Mouse (Mus musculus): ENCODE results near the gene Scgb2b26. TPM values are rescaled to one million over a fixed set of nuclear protein-coding genes. Genes with fewer than 3 reads are reported as not detected.

The Scgb2b26 gene
- total and polyA plus RNA-seq, 3 experiments: not detected

GRCm38 (mm10) chr7:33900007-33900406 is 44.8 kb downstream of the Scgb2b26 start:
- dilution Hi-C loops (cut with MboI; ENCODE audit: extremely low pct_ligation_motif_present, extremely low pct_unique_long_range_greater_than_20kb, low sequenced_read_pairs): no loop called here
- no peak overlapping the region for H3K9ac ChIP-seq (ENCODE audit: insufficient read depth, low read depth)
- H3K27ac ChIP-seq (ENCODE audit: insufficient read depth, low read depth): no peak overlapping the region
- TF ChIP-seq MEF2A (IDR thresholded peaks at IDR 0.05; ENCODE audit: borderline replicate concordance, low read depth, low read length) (peak; percentile 87), GABPA (IDR thresholded peaks at IDR 0.05; ENCODE audit: insufficient replicate concordance, low read depth, low read length) (no peak), JUND (conservative IDR thresholded peaks at IDR 0.05; ENCODE audit: low read depth, low read length) (peak; percentile 57; the same call in 1 of the 2 replicates), EP300 (IDR thresholded peaks at IDR 0.05; ENCODE audit: low read length) (peak; percentile 94), ETS1 (conservative IDR thresholded peaks at IDR 0.05; ENCODE audit: low read depth, low read length) (0 out of 2 replicates have a peak, but pooled peaks have one; percentile 19), TCF12 (IDR thresholded peaks at IDR 0.05; ENCODE audit: low read depth, low read length) (0 out of 2 replicates have a peak, but pooled peaks have one; percentile 11), ELF1 (IDR thresholded peaks at IDR 0.05; ENCODE audit: low read depth, low read length) (no peak), BHLHE40 (IDR thresholded peaks at IDR 0.05; ENCODE audit: low read depth, low read length) (peak; percentile 54), RCOR1 (conservative IDR thresholded peaks at IDR 0.05; ENCODE audit: low read depth, low read length) (0 out of 2 replicates have a peak, but pooled peaks have one; percentile 51), IRF4 (IDR thresholded peaks at IDR 0.05; ENCODE audit: low read depth, low read length) (peak; percentile 91), HCFC1 (IDR thresholded peaks at IDR 0.05; ENCODE audit: low read depth, low read length) (no peak), USF1 (IDR thresholded peaks at IDR 0.05; ENCODE audit: low read depth, low read length) (no peak), CHD2 (IDR thresholded peaks at IDR 0.05; ENCODE audit: low read length) (0 out of 2 replicates have a peak, but pooled peaks have one; percentile 42), MAFK (IDR thresholded peaks at IDR 0.05; ENCODE audit: insufficient replicate concordance, low read length) (0 out of 2 replicates have a peak, but pooled peaks have one; percentile 46), KAT2A (IDR thresholded peaks at IDR 0.05; ENCODE audit: insufficient replicate concordance, low read length) (no peak)
- peak; percentile 57 for DNase-seq (ENCODE audit: extremely low read depth)
- peaks cover 5% of the 10 kb centered on the region for H3K27me3 ChIP-seq (replicated peaks)
- in situ Hi-C loops (cut with MboI; ENCODE audit: low pct_ligation_motif_present, low pct_unique_long_range_greater_than_20kb, low sequenced_read_pairs): no loop called here
- no peaks in the 10 kb centered on the region for H3K36me3 ChIP-seq (replicated peaks in 1 of 2; ENCODE audit: control insufficient read depth in 1 of 2, insufficient read depth in 1 of 2, low read length in 1 of 2)
- peaks cover 0 to 19% of the 10 kb centered on the region in 2 experiments; a peak in 3 of 4 replicates for H3K4me1 ChIP-seq (ENCODE audit: control insufficient read depth in 1 of 2, insufficient read depth in 2 of 2)
- H3K4me2 ChIP-seq (ENCODE audit: insufficient read depth, low read depth, poor library complexity, severe bottlenecking): no peak overlapping the region
- no peak overlapping the region for H3K4me3 ChIP-seq (replicated peaks in 1 of 3; ENCODE audit: low read depth in 2 of 3, low read length in 2 of 3, poor library complexity in 1 of 3)
- H3K9me3 ChIP-seq (replicated peaks; ENCODE audit: low read length): no peaks in the 10 kb centered on the region
- H3K79me2 ChIP-seq (replicated peaks; ENCODE audit: control insufficient read depth, extremely low read depth, insufficient read depth, poor library complexity, severe bottlenecking): no peaks in the 10 kb centered on the region

Other genes with a start within 250 kb of the Scgb2b26 start
- gene Scgb2b24, start 205.7 kb downstream of the Scgb2b26 start, total RNA-seq (2012; rRNA removed): not detected in 2 replicates
- gene Scgb2b24, start 205.7 kb downstream of the Scgb2b26 start, total RNA-seq (2014; rRNA removed): not detected in 2 replicates
- not detected in 2 replicates for gene Scgb2b24, start 205.7 kb downstream of the Scgb2b26 start, polyA plus RNA-seq (2012; ENCODE audit: insufficient read length, low read depth)
- gene Scgb1b24, start 201.2 kb downstream of the Scgb2b26 start, total RNA-seq (2012; rRNA removed): not detected in 2 replicates
- not detected in 2 replicates for gene Scgb1b24, start 201.2 kb downstream of the Scgb2b26 start, total RNA-seq (2014; rRNA removed)
- gene Scgb1b24, start 201.2 kb downstream of the Scgb2b26 start, polyA plus RNA-seq (2012; ENCODE audit: insufficient read length, low read depth): not detected in 2 replicates
- not detected in 2 replicates for gene Scgb2b27, start 68.9 kb upstream of the Scgb2b26 start, total RNA-seq (2012; rRNA removed)
- gene Scgb2b27, start 68.9 kb upstream of the Scgb2b26 start, total RNA-seq (2014; rRNA removed): not detected in 2 replicates
- not detected in 2 replicates for gene Scgb2b27, start 68.9 kb upstream of the Scgb2b26 start, polyA plus RNA-seq (2012; ENCODE audit: insufficient read length, low read depth)
- not detected in 2 replicates for gene Scgb1b27, start 76.4 kb upstream of the Scgb2b26 start, total RNA-seq (2012; rRNA removed)
- gene Scgb1b27, start 76.4 kb upstream of the Scgb2b26 start, total RNA-seq (2014; rRNA removed): not detected in 2 replicates
- gene Scgb1b27, start 76.4 kb upstream of the Scgb2b26 start, polyA plus RNA-seq (2012; ENCODE audit: insufficient read length, low read depth): not detected in 2 replicates
- not detected in 2 replicates for gene Scgb1b30, start 150.4 kb upstream of the Scgb2b26 start, total RNA-seq (2012; rRNA removed)
- not detected in 2 replicates for gene Scgb1b30, start 150.4 kb upstream of the Scgb2b26 start, total RNA-seq (2014; rRNA removed)
- gene Scgb1b30, start 150.4 kb upstream of the Scgb2b26 start, polyA plus RNA-seq (2012; ENCODE audit: insufficient read length, low read depth): not detected in 2 replicates
- gene Wtip, start 188.2 kb upstream of the Scgb2b26 start, total RNA-seq (2012; rRNA removed): not detected in 2 replicates
- gene Wtip, start 188.2 kb upstream of the Scgb2b26 start, total RNA-seq (2014; rRNA removed): not detected in 2 replicates
- gene Wtip, start 188.2 kb upstream of the Scgb2b26 start, polyA plus RNA-seq (2012; ENCODE audit: insufficient read length, low read depth): not detected in 2 replicates
- gene Uba2, start 224.6 kb upstream of the Scgb2b26 start, total RNA-seq (2012; rRNA removed): 161 and 180 TPM in 2 replicates
- 341 and 373 TPM in 2 replicates for gene Uba2, start 224.6 kb upstream of the Scgb2b26 start, total RNA-seq (2014; rRNA removed)
- gene Uba2, start 224.6 kb upstream of the Scgb2b26 start, polyA plus RNA-seq (2012; ENCODE audit: insufficient read length, low read depth): 180 and 202 TPM in 2 replicates